Mouse (Mus musculus): ENCODE results near the gene Tmem168.

DNA sequence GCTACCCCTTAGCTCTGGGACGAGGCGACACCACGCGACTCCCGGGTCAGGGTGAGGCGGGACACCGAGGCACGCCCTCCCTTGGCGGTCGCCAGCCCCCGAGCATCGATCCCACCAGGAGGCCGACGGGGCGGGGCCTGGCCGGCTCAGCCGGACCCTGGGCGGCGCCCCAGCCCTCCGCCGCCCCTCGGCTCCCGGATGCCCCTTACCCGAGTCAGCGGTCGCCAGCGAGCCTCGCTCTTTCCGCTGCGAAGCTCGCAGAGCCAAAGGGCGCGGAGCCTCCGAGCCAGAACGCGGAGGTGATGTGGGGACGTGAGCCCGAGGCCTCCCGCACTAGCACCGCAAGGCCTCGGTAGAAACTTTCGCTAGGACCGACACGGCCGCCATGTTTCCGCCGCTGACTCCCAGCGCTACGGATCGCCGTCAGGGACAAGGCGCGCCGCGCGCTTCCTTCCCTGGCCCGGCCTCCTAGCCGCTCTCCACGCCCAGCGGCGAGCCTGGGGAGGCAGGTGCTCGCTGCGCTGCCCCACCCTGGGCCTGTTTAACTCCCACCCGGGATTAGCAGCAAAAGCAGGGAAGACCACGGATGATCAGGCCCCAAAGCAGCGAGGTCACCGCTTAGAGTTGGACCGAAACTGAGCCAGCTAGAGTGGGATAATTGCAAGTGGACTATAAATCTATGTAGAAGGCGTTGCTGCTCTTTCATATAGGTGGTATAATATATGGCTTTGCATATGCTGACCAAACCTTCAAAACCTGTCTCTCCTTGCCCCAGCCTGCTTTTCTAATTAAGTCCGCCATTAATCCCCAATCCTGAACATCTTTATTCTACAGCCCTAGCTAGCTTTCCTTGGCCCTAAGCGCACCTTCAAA, at the start of gene Tmem168:
- TF ChIP-seq POLR2A (IDR thresholded peaks at IDR 0.05; ENCODE audit: borderline replicate concordance, extremely low read depth, low read depth, low read length): peak; percentile 88
- TF ChIP-seq CTCF (IDR thresholded peaks at IDR 0.05; ENCODE audit: insufficient read depth, low read length): no peak
